Mouse (Mus musculus) cerebellum, adult 2 months (tissue): Measurements from ENCODE around the gene Crlf3. TPM values are rescaled to one million over a fixed set of nuclear protein-coding genes. Genes with fewer than 3 reads are reported as not detected.

Experiments used
- DNase-seq, 2 experiments: peaks; one replicate each; pipeline ENCODE4 v3.0.0; 2021
- H3K27ac ChIP-seq: fragments of 200-500 bp; 2 replicates; pipeline ENCODE4 v1.5.1; 2012; ENCODE audit warnings: low read length, control low read depth, inconsistent platforms; ENCODE audit not compliant: insufficient read depth
- H3K27me3 ChIP-seq: fragments of 200-500 bp; 2 replicates; pipeline ENCODE4 v1.6.1; 2012; ENCODE audit warnings: inconsistent platforms, mild to moderate bottlenecking, low read length, moderate library complexity; ENCODE audit not compliant: control insufficient read depth, insufficient read depth
- H3K4me1 ChIP-seq: fragments of 200-500 bp; 2 replicates; pipeline ENCODE4 v1.6.1; 2011; ENCODE audit warnings: low read length; ENCODE audit not compliant: control insufficient read depth, insufficient read depth
- H3K4me3 ChIP-seq: fragments of 200-500 bp; replicated peaks from 2 replicates; pipeline ENCODE3; 2011; ENCODE audit warnings: mild to moderate bottlenecking, low read depth, low read length, control low read depth; ENCODE audit not compliant: insufficient read depth
- CTCF ChIP-seq: fragments of 200-500 bp; IDR thresholded peaks from 2 replicates; pipeline ENCODE4 v1.5.1; 2011; ENCODE audit warnings: low read depth, mild to moderate bottlenecking, control low read depth, low read length, moderate library complexity, borderline replicate concordance; ENCODE audit not compliant: insufficient read depth
- POLR2A ChIP-seq: fragments of 200-500 bp; IDR thresholded peaks from 2 replicates; pipeline ENCODE4 v1.6.1; 2011; ENCODE audit warnings: low read length, control low read depth, borderline replicate concordance; ENCODE audit not compliant: insufficient read depth
- WGBS: fragments of 180-500 bp; shearing (Covaris S2); methylation state at CpG from one replicate; pipeline ENCODE4 v1.1.7; 2018; 5-methylcytosine and 5-hydroxymethylcytosine counted together
- polyA plus RNA-seq: library from polyadenylated mRNA; depleted of rRNA; stranded (reverse); fragments of >200 nt; gene quantifications from 2 replicates; pipeline ENCODE4 v1.2.3, GENCODE M21; 2012

Gene Crlf3
- polyA plus RNA-seq, 1 experiment, result 26.2 TPM

DNA sequence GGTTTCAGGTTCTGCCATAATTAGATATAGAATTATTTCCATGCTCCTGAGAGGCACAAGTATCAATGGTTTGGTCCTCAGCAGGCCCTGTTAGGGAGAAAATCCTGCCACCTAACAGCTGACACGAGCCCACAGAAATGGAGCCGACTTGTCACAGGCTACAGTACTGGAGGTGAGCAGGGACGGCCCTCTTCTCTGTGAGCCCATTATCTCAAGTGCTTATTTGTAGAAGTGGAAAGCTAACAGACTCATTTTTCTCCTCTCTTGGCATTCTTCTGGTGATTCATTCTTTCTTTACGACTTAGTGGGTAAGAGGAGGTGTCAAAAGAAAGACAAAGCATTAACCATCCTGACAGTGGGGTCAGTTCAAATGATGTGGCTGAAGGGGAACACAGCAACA is 26.1 kb downstream of the Crlf3 start:
- H3K27ac ChIP-seq, result no peak overlapping the region
- no peak for DNase-seq
- no peaks in the 10 kb centered on the region for H3K4me1 ChIP-seq
- H3K27me3 ChIP-seq, result no peaks in the 10 kb centered on the region
- TF ChIP-seq POLR2A, result no peak
- no peak for TF ChIP-seq CTCF
- H3K4me3 ChIP-seq, result no peak overlapping the region
- 90% methylated on average over 4 of the region's 4 CpGs for WGBS

DNA sequence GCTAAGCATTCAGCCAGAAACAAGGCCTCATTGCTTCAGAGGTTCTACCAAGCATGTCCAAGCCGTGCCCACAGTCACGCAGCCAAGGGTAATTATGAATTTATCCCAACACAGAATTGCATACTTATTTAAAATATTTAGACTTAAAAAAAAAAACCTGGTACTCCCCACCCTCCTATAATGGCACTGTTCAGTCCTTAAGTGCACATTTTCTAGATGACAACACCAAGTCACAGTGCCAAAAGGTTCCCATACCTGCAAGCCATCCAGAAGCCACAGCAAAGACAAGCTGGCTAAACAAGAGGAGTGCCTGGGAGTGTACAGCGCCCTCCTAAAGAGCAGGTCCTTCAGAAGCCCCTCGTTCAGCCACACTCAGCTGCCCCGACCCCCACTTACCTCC is 27.6 kb downstream of the Crlf3 start:
- H3K27me3 ChIP-seq, result no peaks in the 10 kb centered on the region
- H3K4me3 ChIP-seq, result no peak overlapping the region
- no peak for DNase-seq
- TF ChIP-seq POLR2A (no peak), CTCF (no peak)
- no peak overlapping the region for H3K27ac ChIP-seq
- 87% methylated on average over 5 of the region's 5 CpGs for WGBS
- no peaks in the 10 kb centered on the region for H3K4me1 ChIP-seq

DNA sequence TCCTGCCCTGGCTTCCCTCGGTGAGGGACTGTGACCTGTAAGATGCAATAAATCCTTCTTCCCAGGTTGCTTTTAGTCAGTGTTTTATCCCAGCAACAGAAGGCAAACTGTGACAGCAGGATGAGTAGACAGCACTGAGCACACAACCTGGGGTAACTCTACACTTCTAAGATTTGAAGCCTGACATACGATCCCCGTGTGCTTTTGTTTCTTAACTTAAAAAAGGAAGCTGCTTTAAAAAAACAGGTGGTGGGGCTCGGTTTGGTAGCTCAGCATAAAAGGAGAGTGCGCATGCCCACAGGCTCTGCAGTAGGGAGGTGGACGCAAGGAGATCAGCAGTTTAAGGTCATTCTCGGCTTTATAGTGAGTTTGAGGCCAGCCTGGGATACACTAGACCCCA is 28.3 kb downstream of the Crlf3 start:
- DNase-seq, result no peak
- 83% methylated on average over 7 of the region's 7 CpGs for WGBS
- no peak for TF ChIP-seq CTCF
- TF ChIP-seq POLR2A, result no peak
- Histone ChIP-seq H3K27ac (no peak overlapping the region), H3K4me1 (no peaks in the 10 kb centered on the region), H3K27me3 (no peaks in the 10 kb centered on the region), H3K4me3 (no peak overlapping the region)

DNA sequence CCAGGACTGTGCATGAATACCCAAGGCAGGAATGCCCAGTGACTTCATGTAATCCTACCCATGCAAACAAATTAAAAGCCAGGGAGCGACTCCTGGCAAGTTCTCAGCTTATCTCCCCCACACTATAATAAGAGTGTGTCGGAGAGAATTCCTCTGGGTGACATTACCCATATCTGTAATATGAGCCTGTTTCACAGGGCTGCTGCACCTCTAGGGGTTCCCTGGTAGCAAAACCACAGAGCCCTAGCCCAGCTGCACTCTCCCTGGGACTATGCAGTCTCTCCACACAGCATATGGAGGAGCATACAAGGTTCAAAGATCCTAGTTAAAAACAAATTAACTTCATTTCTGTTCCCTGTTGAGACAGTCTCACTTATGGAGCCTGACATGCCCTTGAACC is 30.7 kb downstream of the Crlf3 start:
- no peak for TF ChIP-seq CTCF
- TF ChIP-seq POLR2A, result no peak
- Histone ChIP-seq H3K4me1 (no peaks in the 10 kb centered on the region), H3K27me3 (no peaks in the 10 kb centered on the region), H3K27ac (no peak overlapping the region), H3K4me3 (no peak overlapping the region)
- no peak for DNase-seq
- 77% methylated on average over 2 of the region's 2 CpGs for WGBS

DNA sequence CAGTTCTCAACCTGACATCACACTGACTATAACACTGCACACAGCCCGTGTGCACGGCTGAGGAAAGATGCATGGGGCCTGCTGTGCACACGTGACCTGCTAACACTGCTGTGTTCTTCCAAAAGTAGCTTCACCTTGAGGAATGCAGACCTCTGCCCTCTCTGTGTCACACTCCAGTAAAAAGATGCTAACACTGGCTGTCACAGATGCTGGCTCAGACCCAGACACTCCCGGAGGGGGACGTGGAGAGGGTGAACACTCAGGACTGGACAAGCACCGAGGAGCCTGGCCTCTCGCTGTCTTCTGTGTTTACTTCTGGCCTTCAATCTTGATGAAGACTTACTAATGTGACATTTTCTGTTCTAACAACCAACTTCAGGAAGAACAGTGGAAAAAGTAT is 33.9 kb downstream of the Crlf3 start:
- Histone ChIP-seq H3K4me1 (no peaks in the 10 kb centered on the region), H3K4me3 (no peak overlapping the region), H3K27me3 (no peaks in the 10 kb centered on the region), H3K27ac (no peak overlapping the region)
- no peak for TF ChIP-seq CTCF
- TF ChIP-seq POLR2A, result no peak
- DNase-seq, result no peak
- 55% methylated on average over 7 of the region's 7 CpGs for WGBS

DNA sequence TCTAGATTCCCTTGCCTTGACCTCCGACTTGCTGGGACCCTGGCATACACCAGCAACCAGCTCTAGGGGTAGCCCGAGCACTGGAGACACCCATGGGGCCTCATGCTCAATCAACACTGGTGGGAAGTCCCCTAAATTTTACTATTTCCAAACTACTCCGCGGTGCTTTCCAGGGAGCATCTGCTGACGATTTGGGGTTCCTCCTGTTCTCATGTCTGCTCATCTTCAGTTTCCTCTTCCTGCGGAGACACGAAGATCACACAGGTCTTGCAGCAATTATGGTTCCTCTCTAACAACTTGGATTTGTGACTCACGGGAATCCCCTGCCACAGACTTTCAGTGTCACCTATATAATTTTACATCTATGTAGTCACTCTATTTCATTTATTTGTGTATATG is 37.4 kb downstream of the Crlf3 start:
- Histone ChIP-seq H3K4me3 (no peak overlapping the region), H3K27me3 (no peaks in the 10 kb centered on the region), H3K4me1 (no peaks in the 10 kb centered on the region), H3K27ac (no peak overlapping the region)
- no peak for DNase-seq
- TF ChIP-seq CTCF (no peak), POLR2A (no peak)
- WGBS, result 88% methylated on average over 8 of the region's 8 CpGs

DNA sequence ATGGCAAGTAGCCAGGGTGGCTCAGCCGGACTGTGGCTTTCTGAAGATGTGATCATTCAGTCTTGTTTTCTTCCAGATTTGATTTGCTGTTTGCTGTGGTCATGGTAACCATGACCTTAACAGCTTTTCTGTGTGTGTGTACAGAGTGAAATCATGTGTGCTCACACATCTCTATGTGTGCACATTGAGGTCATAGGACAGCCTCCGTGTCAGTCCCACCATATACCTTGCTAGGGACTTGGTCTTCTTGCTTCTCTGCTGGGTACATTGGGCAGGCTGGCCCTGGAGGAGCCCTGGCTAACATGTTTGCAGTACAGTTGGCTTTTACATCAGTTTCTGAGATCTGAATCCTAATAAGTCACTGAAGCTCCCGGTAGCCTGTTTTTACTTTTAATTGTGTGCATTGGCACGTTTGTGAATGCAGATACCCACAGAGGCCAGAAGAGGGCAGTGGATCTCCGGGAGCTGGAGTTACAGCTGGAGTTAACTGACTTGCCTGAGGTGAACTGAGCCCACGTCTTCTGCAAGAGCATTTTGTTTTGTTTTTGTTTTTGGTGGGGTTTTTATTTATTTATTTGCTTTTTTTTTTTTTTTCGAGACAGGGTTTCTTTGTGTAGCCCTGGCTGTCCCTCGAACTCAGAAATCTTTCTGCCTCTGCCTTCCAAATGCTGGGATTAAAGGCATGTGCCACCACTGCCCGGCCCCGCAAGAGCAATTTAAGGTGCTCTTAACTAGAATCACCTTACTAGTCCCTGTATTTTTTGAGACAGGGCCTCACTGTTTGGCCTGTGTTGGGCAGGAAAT is 38.0 kb downstream of the Crlf3 start:
- no peaks in the 10 kb centered on the region for H3K4me1 ChIP-seq

DNA sequence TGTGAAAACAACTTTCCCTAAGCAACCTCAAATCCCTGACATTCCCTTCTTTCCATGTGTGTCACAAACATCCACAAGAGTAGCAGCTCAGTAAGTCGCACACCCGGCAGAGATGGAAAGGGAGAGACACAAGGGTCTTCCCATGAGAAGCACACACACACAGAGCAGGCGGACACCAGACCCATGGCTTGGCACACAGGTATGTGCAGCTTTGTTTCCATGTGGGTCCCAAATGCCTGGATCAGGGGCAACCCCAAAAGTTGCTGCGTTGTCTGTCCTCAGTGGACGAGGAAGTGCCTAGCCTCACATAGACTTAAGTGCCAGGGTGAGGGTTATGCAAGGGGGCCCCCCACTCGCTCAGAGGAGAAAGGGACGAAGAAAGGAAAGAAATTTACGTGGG is 43.3 kb downstream of the Crlf3 start:
- Histone ChIP-seq H3K4me3 (no peak overlapping the region), H3K4me1 (no peaks in the 10 kb centered on the region), H3K27ac (no peak overlapping the region), H3K27me3 (no peaks in the 10 kb centered on the region)
- DNase-seq, result no peak
- WGBS, result 76% methylated on average over 8 of the region's 8 CpGs
- TF ChIP-seq CTCF, result no peak
- TF ChIP-seq POLR2A, result no peak

More for the DNA sequence above, 38.0 kb downstream of the Crlf3 start:
- Histone ChIP-seq H3K27ac (no peak overlapping the region), H3K27me3 (no peaks in the 10 kb centered on the region), H3K4me3 (no peak overlapping the region)
- DNase-seq, result peak; percentile 21 to 23
- 49% methylated on average over 10 of the region's 10 CpGs for WGBS
- TF ChIP-seq CTCF (peak; percentile 52; the same call in 1 of the 2 replicates), POLR2A (no peak)
